Mouse (Mus musculus) cerebellum, adult 9-10 months (tissue): ENCODE measurements around the gene Alkbh1.

ENCODE experiments used
- DNase-seq: peaks from one replicate; pipeline ENCODE4 v3.0.0; 2022

Gene Alkbh1

GRCm38 (mm10) chr12:87418921-87419320 lies 24.9 kb downstream of the Alkbh1 start:
- no peak for DNase-seq

GRCm38 (mm10) chr12:87416690-87417089 lies 27.1 kb downstream of the Alkbh1 start:
- DNase-seq = peak; percentile 42

- DNase-seq = no peak
These were observed 28.5 kb downstream of the Alkbh1 start for GRCm38 (mm10) chr12:87415358-87415757.

GRCm38 (mm10) chr12:87413179-87413790 lies 30.5 kb downstream of the Alkbh1 start:
- DNase-seq = peak; percentile 55

GRCm38 (mm10) chr12:87410999-87411398 lies 32.8 kb downstream of the Alkbh1 start:
- DNase-seq = no peak

GRCm38 (mm10) chr12:87409123-87409522 lies 34.7 kb downstream of the Alkbh1 start:
- DNase-seq = no peak

GRCm38 (mm10) chr12:87407869-87408605 lies 35.8 kb downstream of the Alkbh1 start:
- no peak for DNase-seq

GRCm38 (mm10) chr12:87405721-87406120 lies 38.1 kb downstream of the Alkbh1 start:
- no peak for DNase-seq

GRCm38 (mm10) chr12:87405165-87405564 lies 38.7 kb downstream of the Alkbh1 start:
- DNase-seq = no peak

- no peak for DNase-seq
These were observed 41.9 kb downstream of the Alkbh1 start for GRCm38 (mm10) chr12:87401883-87402282.

- no peak for DNase-seq
These were observed 44.5 kb downstream of the Alkbh1 start for GRCm38 (mm10) chr12:87399119-87399819.

GRCm38 (mm10) chr12:87397811-87398417 lies 45.9 kb downstream of the Alkbh1 start:
- no peak for DNase-seq

- no peak for DNase-seq
These were observed 46.7 kb downstream of the Alkbh1 start for GRCm38 (mm10) chr12:87397126-87397525.

GRCm38 (mm10) chr12:87394316-87394715 lies 49.5 kb downstream of the Alkbh1 start:
- DNase-seq = no peak

GRCm38 (mm10) chr12:87393447-87394145 lies 50.2 kb downstream of the Alkbh1 start:
- DNase-seq = no peak

- DNase-seq = no peak
These were observed 52.5 kb downstream of the Alkbh1 start for GRCm38 (mm10) chr12:87391355-87391754.

GRCm38 (mm10) chr12:87389231-87389630 lies 54.6 kb downstream of the Alkbh1 start:
- peak; percentile 43 for DNase-seq

- peak; percentile 100 for DNase-seq
These were observed 55.6 kb downstream of the Alkbh1 start, which contains the start of gene Sptlc2 for GRCm38 (mm10) chr12:87388122-87388774. Gene Sptlc2 (minus strand): TSS chr12:87388355.

- DNase-seq = peak; percentile 59
These were observed 56.4 kb downstream of the Alkbh1 start for GRCm38 (mm10) chr12:87387171-87388121.

GRCm38 (mm10) chr12:87385051-87385450 lies 58.8 kb downstream of the Alkbh1 start:
- DNase-seq = no peak

GRCm38 (mm10) chr12:87381380-87381682 lies 62.5 kb downstream of the Alkbh1 start:
- DNase-seq = no peak
